Mouse (Mus musculus): ENCODE results near the gene Tas1r3.

The Tas1r3 gene

GRCm38 (mm10) chr4:155846871-155847578 is 16.1 kb downstream of the Tas1r3 start, which contains the start of gene Dvl1:
Dvl1 (plus strand) TSS chr4:155847402.
- in situ Hi-C loops (cut with MboI; ENCODE audit: unreplicated experiment in 2 of 2) = no loop called here

GRCm38 (mm10) chr4:155843231-155843630 is 19.9 kb downstream of the Tas1r3 start:
- in situ Hi-C loops (cut with MboI; ENCODE audit: unreplicated experiment in 2 of 2) = no loop called here

GRCm38 (mm10) chr4:155841651-155842270 is 21.4 kb downstream of the Tas1r3 start:
- in situ Hi-C loops (cut with MboI; ENCODE audit: unreplicated experiment in 2 of 2) = no loop called here

- in situ Hi-C loops (cut with MboI; ENCODE audit: unreplicated experiment in 2 of 2) = no loop called here
Observed at GRCm38 (mm10) chr4:155841003-155841454, 22.1 kb downstream of the Tas1r3 start.

- in situ Hi-C loops (cut with MboI; ENCODE audit: unreplicated experiment in 2 of 2) = no loop called here
Observed at GRCm38 (mm10) chr4:155840076-155841002, 22.8 kb downstream of the Tas1r3 start.

GRCm38 (mm10) chr4:155839483-155839910 is 23.7 kb downstream of the Tas1r3 start, which contains the start of gene Mxra8:
Mxra8 (plus strand) TSS chr4:155839680.
- in situ Hi-C loops (cut with MboI; ENCODE audit: unreplicated experiment in 2 of 2) = loop anchor here in 1 of 2 experiments (10.0 kb wide), 1 partner anchor 105 kb away; the partner anchor contains the start of gene Ube2j2

GRCm38 (mm10) chr4:155838187-155839153 is 24.7 kb downstream of the Tas1r3 start:
- in situ Hi-C loops (cut with MboI; ENCODE audit: unreplicated experiment in 2 of 2) = loop anchor here in 1 of 2 experiments (10.0 kb wide), 1 partner anchor 106 kb away; the partner anchor contains the start of gene Ube2j2

GRCm38 (mm10) chr4:155837404-155838010 is 25.7 kb downstream of the Tas1r3 start:
- in situ Hi-C loops (cut with MboI; ENCODE audit: unreplicated experiment in 2 of 2) = loop anchor here in 1 of 2 experiments (10.0 kb wide), 1 partner anchor 107 kb away; the partner anchor contains the start of gene Ube2j2

- in situ Hi-C loops (cut with MboI; ENCODE audit: unreplicated experiment in 2 of 2) = loop anchor here (5.0 to 10.0 kb wide), 2 partner anchors 111 to 113 kb away; partner anchors contain the start of gene Ube2j2 (in 1 of the 2)
Observed at GRCm38 (mm10) chr4:155833836-155834235, 29.3 kb downstream of the Tas1r3 start.

GRCm38 (mm10) chr4:155833234-155833633 is 29.9 kb downstream of the Tas1r3 start:
- in situ Hi-C loops (cut with MboI; ENCODE audit: unreplicated experiment in 2 of 2) = loop anchor here (5.0 to 10.0 kb wide), 2 partner anchors 112 to 114 kb away; partner anchors contain the start of gene Ube2j2 (in 1 of the 2)

- in situ Hi-C loops (cut with MboI; ENCODE audit: unreplicated experiment in 2 of 2) = loop anchor here (5.0 to 10.0 kb wide), 2 partner anchors 112 to 115 kb away; partner anchors contain the start of gene Ube2j2 (in 1 of the 2)
Observed at GRCm38 (mm10) chr4:155832321-155832720, 30.8 kb downstream of the Tas1r3 start.

GRCm38 (mm10) chr4:155831831-155832230 is 31.3 kb downstream of the Tas1r3 start:
- in situ Hi-C loops (cut with MboI; ENCODE audit: unreplicated experiment in 2 of 2) = loop anchor here (5.0 to 10.0 kb wide), 2 partner anchors 113 to 115 kb away; partner anchors contain the start of gene Ube2j2 (in 1 of the 2)

GRCm38 (mm10) chr4:155831205-155831766 is 31.9 kb downstream of the Tas1r3 start, which contains the start of gene Aurkaip1:
Aurkaip1 (plus strand) TSS chr4:155831272.
- in situ Hi-C loops (cut with MboI; ENCODE audit: unreplicated experiment in 2 of 2) = loop anchor here (5.0 to 10.0 kb wide), 2 partner anchors 114 to 116 kb away; partner anchors contain the start of gene Ube2j2 (in 1 of the 2)

GRCm38 (mm10) chr4:155830596-155830995 is 32.6 kb downstream of the Tas1r3 start:
- in situ Hi-C loops (cut with MboI; ENCODE audit: unreplicated experiment in 2 of 2) = loop anchor here (5.0 to 10.0 kb wide), 2 partner anchors 114 to 117 kb away; partner anchors contain the start of gene Ube2j2 (in 1 of the 2)

- in situ Hi-C loops (cut with MboI; ENCODE audit: unreplicated experiment in 2 of 2) = loop anchor here (5.0 to 10.0 kb wide), 2 partner anchors 115 to 117 kb away; partner anchors contain the start of gene Ube2j2 (in 1 of the 2)
Observed at GRCm38 (mm10) chr4:155829866-155830265, 33.3 kb downstream of the Tas1r3 start.

- in situ Hi-C loops (cut with MboI; ENCODE audit: unreplicated experiment in 2 of 2) = loop anchor here in 1 of 2 experiments (25.0 kb wide), 1 partner anchor 736 kb away; the partner anchor contains the start of genes Morn1 and Rer1
Observed at GRCm38 (mm10) chr4:155823443-155823842, 39.7 kb downstream of the Tas1r3 start.

- in situ Hi-C loops (cut with MboI; ENCODE audit: unreplicated experiment in 2 of 2) = loop anchor here in 1 of 2 experiments (25.0 kb wide), 1 partner anchor 734 kb away; the partner anchor contains the start of genes Morn1 and Rer1
Observed at GRCm38 (mm10) chr4:155821025-155821424, 42.1 kb downstream of the Tas1r3 start.

Measured in v-Abl transformed pro-B cells (cell line).